Mouse (Mus musculus) embryonic fibroblast, embryonic 13.5 days (primary cell): ENCODE data around the gene Tirap.

Source experiments
- CTCF ChIP-seq: IDR thresholded peaks from 2 replicates; pipeline ENCODE4 v1.5.1; 2011; ENCODE audit warnings: mild to moderate bottlenecking, control low read depth, low read length, moderate library complexity, borderline replicate concordance; ENCODE audit not compliant: insufficient read depth
- POLR2A ChIP-seq: IDR thresholded peaks from 2 replicates; pipeline ENCODE4 v1.6.1; 2011; ENCODE audit warnings: low read depth, mild to moderate bottlenecking, control low read depth, low read length, moderate library complexity

GRCm38 (mm10) chr9:35164142-35164874, 35.8 kb downstream of the Tirap start:
- TF ChIP-seq POLR2A (no peak), CTCF (no peak)
